Mouse (Mus musculus) megakaryocyte-erythroid progenitor cell, adult 5-6 weeks (primary cell): ENCODE data around the gene Gm2115. TPM values are rescaled to one million over a fixed set of nuclear protein-coding genes. Genes with fewer than 3 reads are reported as not detected.

ENCODE experiments used
- ATAC-seq: replicated peaks from 2 replicates; pipeline ENCODE4 v1.8.0; 2016; ENCODE audit warnings: mild to moderate bottlenecking, inconsistent platforms; ENCODE audit not compliant: severe bottlenecking, poor library complexity, low FRiP score, low TSS enrichment
- total RNA-seq, 2 experiments: library from RNA; stranded (forward) in 1 of 2; stranded (reverse) in 1 of 2; fragments of 200-1000, 215-1000 nt in 1 of 2; fragments of >200 nt in 1 of 2; fragmentation: Nextera tagmentation in 1 of 2; gene quantifications; 2 replicates each; pipeline ENCODE4 v1.2.3; 2014 to 2017

Gm2115 gene
- total RNA-seq (2014; fragmentation: Nextera tagmentation) = not detected in 2 replicates
- not detected in 2 replicates for total RNA-seq (2017)

GRCm38 (mm10) chr7:84528796-84529533 is at the start of gene Gm2115:
Gene Gm2115 (plus strand): TSS chr7:84528954.
- ATAC-seq = no peak

- no peak for ATAC-seq
Measured at GRCm38 (mm10) chr7:84483447-84484407, 45.0 kb upstream of the Gm2115 start.

GRCm38 (mm10) chr7:84486485-84486884 is 42.3 kb upstream of the Gm2115 start:
- no peak for ATAC-seq

GRCm38 (mm10) chr7:84503163-84503562 is 25.6 kb upstream of the Gm2115 start:
- ATAC-seq = no peak

GRCm38 (mm10) chr7:84518533-84519198 is 10.1 kb upstream of the Gm2115 start:
- no peak for ATAC-seq

- ATAC-seq = no peak
Measured at GRCm38 (mm10) chr7:84521329-84521728, 7.4 kb upstream of the Gm2115 start.

GRCm38 (mm10) chr7:84522426-84522825 is 6.3 kb upstream of the Gm2115 start:
- no peak for ATAC-seq

GRCm38 (mm10) chr7:84526171-84526570 is 2.6 kb upstream of the Gm2115 start:
- no peak for ATAC-seq

- ATAC-seq = no peak
Measured at GRCm38 (mm10) chr7:84532795-84533194, 4.0 kb downstream of the Gm2115 start.

GRCm38 (mm10) chr7:84534632-84535031 is 5.9 kb downstream of the Gm2115 start:
- no peak for ATAC-seq

GRCm38 (mm10) chr7:84544946-84545345 is 16.2 kb downstream of the Gm2115 start:
- no peak for ATAC-seq

GRCm38 (mm10) chr7:84546667-84547066 is 17.9 kb downstream of the Gm2115 start:
- ATAC-seq = no peak

- ATAC-seq = no peak
Measured at GRCm38 (mm10) chr7:84551472-84551871, 22.7 kb downstream of the Gm2115 start.

GRCm38 (mm10) chr7:84555294-84555693 is 26.5 kb downstream of the Gm2115 start:
- ATAC-seq = no peak

- no peak for ATAC-seq
Measured at GRCm38 (mm10) chr7:84557332-84557731, 28.6 kb downstream of the Gm2115 start.

- ATAC-seq = no peak
Measured at GRCm38 (mm10) chr7:84560500-84560899, 31.7 kb downstream of the Gm2115 start.

GRCm38 (mm10) chr7:84564236-84564635 is 35.5 kb downstream of the Gm2115 start:
- ATAC-seq = no peak

- no peak for ATAC-seq
Measured at GRCm38 (mm10) chr7:84566200-84566599, 37.4 kb downstream of the Gm2115 start.

- ATAC-seq = no peak
Measured at GRCm38 (mm10) chr7:84577034-84577433, 48.3 kb downstream of the Gm2115 start.

GRCm38 (mm10) chr7:84578841-84579240 is 50.1 kb downstream of the Gm2115 start:
- no peak for ATAC-seq
